Mouse (Mus musculus) MEL (cell line): ENCODE results near the gene Cacna1g.

Source experiments
- CHD2 ChIP-seq: IDR thresholded peaks from 2 replicates; pipeline ENCODE4 v1.6.1; 2011; ENCODE audit warnings: low read length, improper control_type of control experiment
- EP300 ChIP-seq, 2 experiments: IDR thresholded peaks; 2 replicates each; pipeline ENCODE4 v1.6.1; 2011; ENCODE audit warnings: improper control_type of control experiment in 2 of 2, low read length in 2 of 2, low read depth in 1 of 2, mild to moderate bottlenecking in 1 of 2
- GATA1 ChIP-seq: IDR thresholded peaks from 2 replicates; pipeline ENCODE4 v1.6.1; 2011; ENCODE audit warnings: low read depth, low read length, improper control_type of control experiment
- NELFE ChIP-seq: IDR thresholded peaks from 2 replicates; pipeline ENCODE4 v1.6.1; 2011; ENCODE audit warnings: low read depth, low read length, improper control_type of control experiment
- TBP ChIP-seq: IDR thresholded peaks from 2 replicates; pipeline ENCODE4 v1.8.0; 2011; ENCODE audit warnings: low read depth, low read length, improper control_type of control experiment
- USF1 ChIP-seq: IDR thresholded peaks from 2 replicates; pipeline ENCODE4 v1.6.1; 2014; ENCODE audit warnings: low read depth, mild to moderate bottlenecking, inconsistent platforms, low read length, improper control_type of control experiment, moderate library complexity

DNA sequence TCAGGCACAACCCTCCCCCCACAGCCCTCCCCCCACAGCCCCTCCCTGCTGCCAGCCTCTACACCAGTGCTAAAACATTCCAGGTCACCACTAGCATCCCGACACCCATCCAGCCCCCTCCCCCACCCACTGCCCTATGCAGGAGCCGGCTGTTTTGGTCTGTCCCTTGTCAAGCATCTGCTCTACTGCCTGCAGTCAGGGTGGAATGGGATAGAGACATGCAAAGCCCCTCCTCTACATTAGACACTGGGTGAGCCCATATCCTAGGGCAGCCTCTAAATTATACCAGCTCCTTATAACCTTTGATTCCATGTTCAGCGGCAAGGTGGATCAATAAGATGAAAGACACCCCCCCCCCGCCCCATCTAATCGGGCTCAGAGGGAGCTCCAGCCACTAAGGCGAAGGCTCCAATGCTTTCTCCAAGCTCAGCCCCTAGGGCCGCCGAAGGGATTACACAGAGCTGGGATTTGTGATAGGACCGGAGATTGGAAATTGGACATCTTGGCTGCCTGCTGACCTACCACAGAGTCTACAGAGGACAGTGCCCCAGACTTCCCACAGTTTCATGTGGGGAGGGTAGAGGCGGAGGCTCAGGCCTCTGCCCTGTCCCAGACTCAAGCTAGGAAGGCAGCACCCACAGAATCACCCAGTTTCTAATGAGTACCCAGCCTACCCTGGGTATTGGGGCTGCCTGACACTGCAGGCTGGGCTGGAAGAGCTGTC is 54.8 kb downstream of the Cacna1g start:
- TF ChIP-seq CHD2 = no peak
- TF ChIP-seq EP300 (IDR thresholded peaks at IDR 0.05; ENCODE audit: low read depth in 1 of 2, low read length in 2 of 2) = no peak
- no peak for TF ChIP-seq TBP
- TF ChIP-seq NELFE = no peak
- TF ChIP-seq USF1 = no peak
- TF ChIP-seq GATA1 = no peak
